Mouse (Mus musculus): ENCODE measurements around the gene Ssxb6.
"Not testable (repeated sequence)": the region's sequence is repeated elsewhere in the genome, so short reads cannot be mapped to it uniquely, and the experiment has no call there.

Gene Ssxb6

GRCm38 (mm10) chrX:8548155-8548554 is at the start of gene Ssxb6:
Ssxb6 (minus strand) TSS chrX:8548255.
- DNase-seq (ENCODE audit: low spot score): not testable (repeated sequence)

GRCm38 (mm10) chrX:8591716-8592115 is 43.7 kb upstream of the Ssxb6 start, which contains the start of gene Ssxb3:
Ssxb3 (minus strand) TSS chrX:8591816.
- DNase-seq (ENCODE audit: low spot score): not testable (repeated sequence)

- DNase-seq (ENCODE audit: low spot score): no peak
These were observed 23.2 kb downstream of the Ssxb6 start, which contains the start of gene Gm14459 for GRCm38 (mm10) chrX:8524854-8525253. Gm14459 (minus strand) TSS chrX:8524954.

Measured in spleen, adult 12 weeks (tissue).